Mouse (Mus musculus): ENCODE data around the gene Aldh18a1. TPM values are rescaled to one million over a fixed set of nuclear protein-coding genes. Genes with fewer than 3 reads are reported as not detected.
A peak's percentile ranks its signal among the peaks of the same experiment; 100 is the strongest.
"Not testable (repeated sequence)": the region's sequence is repeated elsewhere in the genome, so short reads cannot be mapped to it uniquely, and the experiment has no call there.

Gene Aldh18a1
- 10 to 100 TPM; 15.6 to 19.6 TPM for total RNA-seq (2021)

- intact Hi-C loops (cut with DNase I), result loop anchor here (10.0 kb wide), 1 partner anchor 257 kb away; no protein-coding TSS in a partner anchor
- DNase-seq, result peak; percentile 96 to 97
These were observed at the start of gene Aldh18a1 for GRCm38 (mm10) chr19:40588293-40588654. Gene Aldh18a1, minus strand, starts transcription at chr19:40588463.

GRCm38 (mm10) chr19:40637601-40638000, 49.3 kb upstream of the Aldh18a1 start:
- no peak for DNase-seq
- intact Hi-C loops (cut with DNase I), result no loop called here

GRCm38 (mm10) chr19:40637091-40637490, 48.8 kb upstream of the Aldh18a1 start:
- DNase-seq, result peak; percentile 40 to 50
- intact Hi-C loops (cut with DNase I), result no loop called here

GRCm38 (mm10) chr19:40633144-40633543, 44.9 kb upstream of the Aldh18a1 start:
- no peak for DNase-seq
- intact Hi-C loops (cut with DNase I), result no loop called here

GRCm38 (mm10) chr19:40632668-40633067, 44.4 kb upstream of the Aldh18a1 start:
- no peak for DNase-seq

GRCm38 (mm10) chr19:40632193-40632592, 43.9 kb upstream of the Aldh18a1 start:
- intact Hi-C loops (cut with DNase I), result no loop called here
- DNase-seq, result no peak

More at GRCm38 (mm10) chr19:40632668-40633067, 44.4 kb upstream of the Aldh18a1 start:
- intact Hi-C loops (cut with DNase I), result no loop called here

GRCm38 (mm10) chr19:40630606-40631005, 42.3 kb upstream of the Aldh18a1 start:
- intact Hi-C loops (cut with DNase I), result no loop called here
- DNase-seq, result peak in 1 of 2 experiments; percentile 24

GRCm38 (mm10) chr19:40630096-40630495, 41.8 kb upstream of the Aldh18a1 start:
- intact Hi-C loops (cut with DNase I), result no loop called here
- no peak for DNase-seq

GRCm38 (mm10) chr19:40628950-40629349, 40.7 kb upstream of the Aldh18a1 start:
- intact Hi-C loops (cut with DNase I), result no loop called here
- no peak for DNase-seq

- intact Hi-C loops (cut with DNase I), result no loop called here
- DNase-seq, result no peak
These were observed 37.7 kb upstream of the Aldh18a1 start for GRCm38 (mm10) chr19:40625935-40626334.

GRCm38 (mm10) chr19:40621616-40622015, 33.4 kb upstream of the Aldh18a1 start:
- intact Hi-C loops (cut with DNase I); DNase-seq: not testable (repeated sequence)

GRCm38 (mm10) chr19:40616021-40616420, 27.8 kb upstream of the Aldh18a1 start:
- no peak for DNase-seq
- intact Hi-C loops (cut with DNase I), result loop anchor here (10.0 kb wide), 1 partner anchor 399 kb away; no protein-coding TSS in a partner anchor

GRCm38 (mm10) chr19:40614811-40615210, 26.5 kb upstream of the Aldh18a1 start:
- intact Hi-C loops (cut with DNase I), result loop anchor here (10.0 kb wide), 1 partner anchor 400 kb away; no protein-coding TSS in a partner anchor
- DNase-seq, result no peak

GRCm38 (mm10) chr19:40611830-40612506, 23.7 kb upstream of the Aldh18a1 start, which contains the start of the genes Tctn3 and Entpd1:
Gene Tctn3, minus strand, starts transcription at chr19:40612233.
Gene Entpd1, plus strand, starts transcription at chr19:40612366.
- intact Hi-C loops (cut with DNase I), result loop anchor here (1.0 to 10.0 kb wide), 3 partner anchors 90 to 403 kb away; no protein-coding TSS in a partner anchor
- peak; percentile 97 to 98 for DNase-seq

GRCm38 (mm10) chr19:40607676-40608075, 19.4 kb upstream of the Aldh18a1 start:
- intact Hi-C loops (cut with DNase I), result no loop called here
- no peak for DNase-seq

- intact Hi-C loops (cut with DNase I), result no loop called here
These were observed 16.9 kb upstream of the Aldh18a1 start for GRCm38 (mm10) chr19:40605189-40605588.

GRCm38 (mm10) chr19:40601870-40602269, 13.6 kb upstream of the Aldh18a1 start:
- intact Hi-C loops (cut with DNase I), result no loop called here

More at GRCm38 (mm10) chr19:40605189-40605588, 16.9 kb upstream of the Aldh18a1 start:
- DNase-seq, result no peak

GRCm38 (mm10) chr19:40600846-40601245, 12.6 kb upstream of the Aldh18a1 start:
- intact Hi-C loops (cut with DNase I); DNase-seq: not testable (repeated sequence)

More at GRCm38 (mm10) chr19:40601870-40602269, 13.6 kb upstream of the Aldh18a1 start:
- no peak for DNase-seq

GRCm38 (mm10) chr19:40595831-40596230, 7.6 kb upstream of the Aldh18a1 start:
- intact Hi-C loops (cut with DNase I), result no loop called here
- DNase-seq, result peak; percentile 59 to 62

- intact Hi-C loops (cut with DNase I), result no loop called here
- DNase-seq, result no peak
These were observed 7.0 kb upstream of the Aldh18a1 start for GRCm38 (mm10) chr19:40595231-40595630.

GRCm38 (mm10) chr19:40589530-40589880, 1.2 kb upstream of the Aldh18a1 start:
- no peak for DNase-seq
- intact Hi-C loops (cut with DNase I), result loop anchor here (10.0 kb wide), 1 partner anchor 255 kb away; no protein-coding TSS in a partner anchor

All from heart, postnatal 10 days (tissue).